Mouse (Mus musculus): ENCODE results near the gene March10. TPM values are rescaled to one million over a fixed set of nuclear protein-coding genes. Genes with fewer than 3 reads are reported as not detected.

The March10 gene
- total and polyA plus RNA-seq, 2 experiments: not detected

GRCm38 (mm10) chr11:105321090-105321489, 135.4 kb downstream of the March10 start:
- Histone ChIP-seq H3K9ac (ENCODE audit: low read depth, low read length) (no peak overlapping the region), H3K27ac (replicated peaks; ENCODE audit: insufficient read depth, low read depth, low read length) (no peak overlapping the region), H3K36me3 (ENCODE audit: control insufficient read depth, insufficient read depth, low read length) (no peaks in the 10 kb centered on the region), H3K4me3 (ENCODE audit: insufficient read depth, low read depth, low read length) (no peak overlapping the region), H3K27me3 (ENCODE audit: control insufficient read depth, insufficient read depth, low read length) (no peaks in the 10 kb centered on the region), H3K4me1 (ENCODE audit: control insufficient read depth, insufficient read depth, low read length) (no peaks in the 10 kb centered on the region), H3K79me2 (ENCODE audit: control insufficient read depth, insufficient read depth, low read length) (no peaks in the 10 kb centered on the region)
- TF ChIP-seq CTCF (IDR thresholded peaks at IDR 0.05; ENCODE audit: low read depth, low read length): no peak
- TF ChIP-seq POLR2A (IDR thresholded peaks at IDR 0.05; ENCODE audit: extremely low read depth, insufficient read depth, low read length): no peak
- WGBS: 60% methylated on average over 2 of the region's 2 CpGs
- DNase-seq (ENCODE audit: extremely low read depth, low read depth, low spot score): no peak

- Histone ChIP-seq H3K36me3 (ENCODE audit: control insufficient read depth, insufficient read depth, low read length) (no peaks in the 10 kb centered on the region), H3K9ac (ENCODE audit: low read depth, low read length) (no peak overlapping the region), H3K4me1 (ENCODE audit: control insufficient read depth, insufficient read depth, low read length) (no peaks in the 10 kb centered on the region), H3K79me2 (ENCODE audit: control insufficient read depth, insufficient read depth, low read length) (no peaks in the 10 kb centered on the region), H3K27me3 (ENCODE audit: control insufficient read depth, insufficient read depth, low read length) (no peaks in the 10 kb centered on the region), H3K4me3 (ENCODE audit: insufficient read depth, low read depth, low read length) (no peak overlapping the region), H3K27ac (replicated peaks; ENCODE audit: insufficient read depth, low read depth, low read length) (no peak overlapping the region)
- 95% methylated on average over 6 of the region's 6 CpGs for WGBS
- DNase-seq (ENCODE audit: extremely low read depth, low read depth, low spot score): no peak
- no peak for TF ChIP-seq CTCF (IDR thresholded peaks at IDR 0.05; ENCODE audit: low read depth, low read length)
- TF ChIP-seq POLR2A (IDR thresholded peaks at IDR 0.05; ENCODE audit: extremely low read depth, insufficient read depth, low read length): no peak
These were observed 138.8 kb downstream of the March10 start for GRCm38 (mm10) chr11:105317769-105318168.

GRCm38 (mm10) chr11:105316121-105316520, 140.4 kb downstream of the March10 start:
- Histone ChIP-seq H3K27me3 (ENCODE audit: control insufficient read depth, insufficient read depth, low read length) (no peaks in the 10 kb centered on the region), H3K4me3 (ENCODE audit: insufficient read depth, low read depth, low read length) (no peak overlapping the region), H3K36me3 (ENCODE audit: control insufficient read depth, insufficient read depth, low read length) (no peaks in the 10 kb centered on the region), H3K9ac (ENCODE audit: low read depth, low read length) (no peak overlapping the region), H3K79me2 (ENCODE audit: control insufficient read depth, insufficient read depth, low read length) (no peaks in the 10 kb centered on the region), H3K27ac (replicated peaks; ENCODE audit: insufficient read depth, low read depth, low read length) (no peak overlapping the region), H3K4me1 (ENCODE audit: control insufficient read depth, insufficient read depth, low read length) (no peaks in the 10 kb centered on the region)
- DNase-seq (ENCODE audit: extremely low read depth, low read depth, low spot score): no peak
- WGBS: 95% methylated on average over 4 of the region's 4 CpGs
- TF ChIP-seq CTCF (IDR thresholded peaks at IDR 0.05; ENCODE audit: low read depth, low read length) (no peak), POLR2A (IDR thresholded peaks at IDR 0.05; ENCODE audit: extremely low read depth, insufficient read depth, low read length) (no peak)

- Histone ChIP-seq H3K4me1 (ENCODE audit: control insufficient read depth, insufficient read depth, low read length) (no peaks in the 10 kb centered on the region), H3K27ac (replicated peaks; ENCODE audit: insufficient read depth, low read depth, low read length) (no peak overlapping the region), H3K4me3 (ENCODE audit: insufficient read depth, low read depth, low read length) (no peak overlapping the region), H3K79me2 (ENCODE audit: control insufficient read depth, insufficient read depth, low read length) (no peaks in the 10 kb centered on the region), H3K27me3 (ENCODE audit: control insufficient read depth, insufficient read depth, low read length) (no peaks in the 10 kb centered on the region), H3K36me3 (ENCODE audit: control insufficient read depth, insufficient read depth, low read length) (no peaks in the 10 kb centered on the region), H3K9ac (ENCODE audit: low read depth, low read length) (no peak overlapping the region)
- no peak for TF ChIP-seq POLR2A (IDR thresholded peaks at IDR 0.05; ENCODE audit: extremely low read depth, insufficient read depth, low read length)
- no peak for TF ChIP-seq CTCF (IDR thresholded peaks at IDR 0.05; ENCODE audit: low read depth, low read length)
- DNase-seq (ENCODE audit: extremely low read depth, low read depth, low spot score): no peak
- 92% methylated on average over 8 of the region's 8 CpGs for whole genome bisulfite sequencing
These were observed 141.2 kb downstream of the March10 start for GRCm38 (mm10) chr11:105315296-105315695.

- Histone ChIP-seq H3K79me2 (ENCODE audit: control insufficient read depth, insufficient read depth, low read length) (no peaks in the 10 kb centered on the region), H3K36me3 (ENCODE audit: control insufficient read depth, insufficient read depth, low read length) (no peaks in the 10 kb centered on the region), H3K27ac (replicated peaks; ENCODE audit: insufficient read depth, low read depth, low read length) (no peak overlapping the region), H3K4me3 (ENCODE audit: insufficient read depth, low read depth, low read length) (no peak overlapping the region), H3K4me1 (ENCODE audit: control insufficient read depth, insufficient read depth, low read length) (no peaks in the 10 kb centered on the region), H3K27me3 (ENCODE audit: control insufficient read depth, insufficient read depth, low read length) (no peaks in the 10 kb centered on the region), H3K9ac (ENCODE audit: low read depth, low read length) (no peak overlapping the region)
- no peak for DNase-seq (ENCODE audit: extremely low read depth, low read depth, low spot score)
- TF ChIP-seq POLR2A (IDR thresholded peaks at IDR 0.05; ENCODE audit: extremely low read depth, insufficient read depth, low read length) (no peak), CTCF (IDR thresholded peaks at IDR 0.05; ENCODE audit: low read depth, low read length) (no peak)
- 81% methylated on average over 8 of the region's 8 CpGs for WGBS
These were observed 142.9 kb downstream of the March10 start for GRCm38 (mm10) chr11:105313633-105314014.

- no peak for TF ChIP-seq CTCF (IDR thresholded peaks at IDR 0.05; ENCODE audit: low read depth, low read length)
- 77% methylated on average over 10 of the region's 10 CpGs for WGBS
- no peak for DNase-seq (ENCODE audit: extremely low read depth, low read depth, low spot score)
These were observed 143.4 kb downstream of the March10 start for GRCm38 (mm10) chr11:105312972-105313632.

More at GRCm38 (mm10) chr11:105312972-105313632, 143.4 kb downstream of the March10 start:
- no peak overlapping the region for H3K4me3 ChIP-seq (ENCODE audit: insufficient read depth, low read depth, low read length)
- no peaks in the 10 kb centered on the region for H3K4me1 ChIP-seq (ENCODE audit: control insufficient read depth, insufficient read depth, low read length)
- no peak overlapping the region for H3K9ac ChIP-seq (ENCODE audit: low read depth, low read length)
- no peaks in the 10 kb centered on the region for H3K79me2 ChIP-seq (ENCODE audit: control insufficient read depth, insufficient read depth, low read length)
- H3K27ac ChIP-seq (replicated peaks; ENCODE audit: insufficient read depth, low read depth, low read length): no peak overlapping the region
- H3K27me3 ChIP-seq (ENCODE audit: control insufficient read depth, insufficient read depth, low read length): no peaks in the 10 kb centered on the region
- no peaks in the 10 kb centered on the region for H3K36me3 ChIP-seq (ENCODE audit: control insufficient read depth, insufficient read depth, low read length)

Measured in liver, adult 2 months (tissue).